Mouse (Mus musculus) gastrocnemius, adult 18-20 months (tissue): ENCODE results near the gene Arid3a. TPM values are rescaled to one million over a fixed set of nuclear protein-coding genes. Genes with fewer than 3 reads are reported as not detected.

ENCODE experiments used
- DNase-seq: peaks from one replicate; pipeline ENCODE4 v3.0.0; 2021; ENCODE audit warnings: low spot score
- total RNA-seq, 2 experiments: library from RNA; stranded (reverse); gene quantifications; 2 replicates each; pipeline ENCODE4 v1.2.3; 2021

Gene Arid3a
- total RNA-seq, 2 experiments from 2014 or later = 1.5 to 1.7 TPM

GRCm38 (mm10) chr10:79908167-79909091, 18.4 kb upstream of the Arid3a start, which contains the start of gene Med16:
Gene Med16, minus strand, starts transcription at chr10:79908923.
- DNase-seq = peak; percentile 98

GRCm38 (mm10) chr10:79909092-79909922, 17.5 kb upstream of the Arid3a start:
- DNase-seq = no peak

GRCm38 (mm10) chr10:79910556-79910955, 16.3 kb upstream of the Arid3a start, which contains the start of gene Gm26602:
Gene Gm26602, plus strand, starts transcription at chr10:79910856.
- DNase-seq = no peak

GRCm38 (mm10) chr10:79912412-79912811, 14.4 kb upstream of the Arid3a start:
- DNase-seq = no peak

- DNase-seq = no peak
Measured at GRCm38 (mm10) chr10:79914131-79914947, 12.5 kb upstream of the Arid3a start.

- no peak for DNase-seq
Measured at GRCm38 (mm10) chr10:79914948-79915596, 11.8 kb upstream of the Arid3a start.

GRCm38 (mm10) chr10:79916081-79916480, 10.8 kb upstream of the Arid3a start:
- no peak for DNase-seq

- DNase-seq = peak; percentile 85
Measured at GRCm38 (mm10) chr10:79916808-79917531, 9.9 kb upstream of the Arid3a start, which contains the start of gene Kiss1r. Gene Kiss1r, plus strand, starts transcription at chr10:79916971.

GRCm38 (mm10) chr10:79917532-79918100, 9.2 kb upstream of the Arid3a start:
- DNase-seq = no peak

GRCm38 (mm10) chr10:79918231-79919078, 8.4 kb upstream of the Arid3a start:
- no peak for DNase-seq

GRCm38 (mm10) chr10:79919251-79919849, 7.5 kb upstream of the Arid3a start:
- no peak for DNase-seq

GRCm38 (mm10) chr10:79920056-79920890, 6.6 kb upstream of the Arid3a start:
- no peak for DNase-seq

- no peak for DNase-seq
Measured at GRCm38 (mm10) chr10:79920958-79921535, 5.8 kb upstream of the Arid3a start, which contains the start of gene R3hdm4. Gene R3hdm4, minus strand, starts transcription at chr10:79921208.

- no peak for DNase-seq
Measured at GRCm38 (mm10) chr10:79921572-79921971, 5.3 kb upstream of the Arid3a start.

GRCm38 (mm10) chr10:79924998-79925784, 1.7 kb upstream of the Arid3a start:
- DNase-seq = peak; percentile 95
